Mouse (Mus musculus): ENCODE data around the gene Wfdc18.
A peak's percentile ranks its signal among the peaks of the same experiment; 100 is the strongest.

The Wfdc18 gene

DNA sequence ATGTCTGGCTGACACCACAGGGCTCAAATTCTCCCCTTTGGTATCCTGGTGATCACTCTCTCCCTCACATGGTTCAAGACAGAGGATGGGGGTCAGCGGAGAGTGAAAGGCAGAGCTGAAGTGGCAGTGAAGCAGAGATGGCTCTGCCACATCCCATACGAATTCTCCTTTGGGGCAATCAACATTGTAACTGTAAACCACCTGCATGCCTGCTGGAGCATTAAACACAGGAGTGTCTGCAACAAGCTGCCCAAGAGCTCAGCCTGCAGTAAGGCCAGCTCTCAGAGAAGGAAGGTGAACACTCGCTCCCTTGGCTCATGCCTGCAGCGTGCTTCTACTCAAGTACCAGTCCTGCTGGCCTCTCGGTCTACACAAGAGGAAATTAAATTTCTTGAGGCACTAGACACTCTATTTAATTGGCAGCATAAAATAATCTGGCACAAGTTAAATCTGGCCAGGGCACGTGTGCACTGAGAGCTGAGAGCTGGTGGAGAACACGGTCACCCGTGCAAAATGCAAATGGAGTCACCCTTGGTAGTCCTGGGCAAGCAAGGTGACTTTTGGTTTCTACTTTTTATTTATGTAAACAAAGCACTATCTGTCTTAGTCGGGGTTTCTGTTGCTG lies 34.0 kb downstream of the Wfdc18 start:
- DNase-seq (ENCODE audit: low spot score in 2 of 2): no peak

DNA sequence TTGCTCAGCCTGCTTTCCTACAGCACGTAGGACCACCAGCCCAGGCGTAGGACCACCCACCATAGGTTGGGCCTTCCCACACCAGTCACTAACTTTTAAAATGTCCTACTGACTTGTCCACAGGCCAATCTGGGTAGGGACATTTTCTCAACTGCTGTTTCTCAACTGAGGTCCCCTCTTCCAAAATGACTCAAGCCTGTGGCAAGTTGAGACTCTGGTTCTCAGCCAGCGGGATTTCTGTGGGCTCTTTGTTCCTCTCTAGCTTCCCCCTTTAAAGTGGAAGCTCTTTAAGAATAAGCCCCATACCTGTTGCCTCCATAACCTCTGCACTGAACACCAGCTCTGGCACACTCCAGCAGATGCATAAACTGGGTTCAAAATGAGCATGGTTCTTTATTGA lies 34.7 kb downstream of the Wfdc18 start:
- no peak for DNase-seq (ENCODE audit: low spot score in 2 of 2)

DNA sequence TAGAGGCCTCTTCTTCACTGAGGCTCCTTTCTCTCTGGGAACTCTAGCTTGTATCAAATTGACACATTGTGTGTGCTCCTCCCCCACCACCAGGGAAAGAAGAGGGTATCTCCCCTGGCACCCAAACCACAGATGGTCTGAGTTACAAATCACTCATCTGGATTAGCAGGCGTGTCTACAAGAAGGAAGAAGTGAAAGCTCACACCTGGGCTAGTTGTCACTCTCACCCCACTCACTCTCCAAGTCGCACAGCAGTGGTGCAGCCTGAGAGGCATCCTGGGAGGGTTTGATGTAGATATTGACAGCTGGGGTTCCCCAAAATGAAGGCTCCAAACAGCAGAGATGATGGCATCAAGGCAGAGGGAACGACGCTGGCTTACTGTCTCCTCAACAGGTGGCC lies 37.3 kb downstream of the Wfdc18 start:
- peak; percentile 49 to 70 for DNase-seq (ENCODE audit: low spot score in 2 of 2)

DNA sequence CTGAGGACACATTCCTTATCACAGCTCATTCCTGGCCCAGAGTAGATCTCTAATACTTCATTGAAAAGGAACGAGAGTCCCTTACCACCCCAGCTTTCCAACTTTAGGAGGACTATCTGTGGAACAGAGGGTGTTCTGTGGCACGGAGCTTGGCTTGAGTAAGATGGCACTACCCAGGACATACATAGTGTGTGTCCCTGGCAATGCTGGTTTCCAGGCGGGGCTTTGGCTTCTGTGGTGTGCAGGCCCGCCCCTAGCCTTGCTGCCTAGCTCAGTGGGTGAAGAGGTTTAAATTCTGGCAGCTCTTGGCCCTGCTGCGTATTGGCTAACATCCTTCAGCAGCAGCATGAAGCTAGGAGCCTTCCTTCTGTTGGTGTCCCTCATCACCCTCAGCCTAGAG lies 37.9 kb downstream of the Wfdc18 start, which contains the start of gene Wfdc21:
Gene Wfdc21 (plus strand): TSS at position 260 of the 400 bp plus-strand sequence.
- no peak for DNase-seq (ENCODE audit: low spot score in 2 of 2)

DNA sequence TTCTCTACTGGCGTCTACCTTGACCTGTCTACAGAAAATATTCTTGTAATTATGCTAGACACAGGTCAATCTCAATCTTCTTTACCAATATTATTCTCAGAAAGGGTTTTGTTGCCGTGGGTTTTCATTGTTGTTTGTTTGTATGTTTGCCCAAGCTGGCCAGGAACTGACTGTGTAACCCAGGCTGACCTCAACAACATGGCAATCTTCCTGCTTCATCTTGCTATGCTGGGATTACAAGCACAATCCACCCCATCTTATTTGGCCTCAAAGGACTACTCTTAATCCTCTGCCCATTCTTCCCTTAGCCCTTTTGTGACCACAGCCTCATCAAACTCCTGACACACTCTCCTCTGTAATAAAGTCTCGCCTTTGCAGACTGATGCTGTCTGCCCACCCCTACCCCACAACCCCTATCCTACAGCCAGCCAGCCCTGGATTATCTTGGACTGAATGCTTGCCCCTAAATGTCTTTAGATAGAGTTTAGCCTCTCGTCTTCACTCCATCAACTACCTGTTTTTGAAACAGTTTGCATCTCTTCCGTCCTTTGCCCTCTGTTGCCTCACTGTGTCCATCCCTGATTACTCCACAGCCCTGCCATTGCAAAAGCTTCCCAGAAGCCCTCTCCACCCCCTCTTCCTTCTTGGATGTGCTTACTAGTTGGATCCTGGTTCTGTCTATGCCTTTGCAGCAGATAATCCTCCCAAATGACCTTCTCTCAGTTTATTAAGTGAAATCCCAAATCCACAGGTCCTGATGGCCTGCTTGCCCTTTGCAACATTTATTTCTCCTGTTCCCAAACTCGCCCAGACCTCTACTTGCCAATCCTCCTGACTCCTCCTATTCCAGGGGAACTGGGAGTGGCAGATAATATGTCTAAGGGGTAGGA lies 38.8 kb downstream of the Wfdc18 start:
- peak; percentile 27 to 62 for DNase-seq (ENCODE audit: low spot score in 2 of 2)

DNA sequence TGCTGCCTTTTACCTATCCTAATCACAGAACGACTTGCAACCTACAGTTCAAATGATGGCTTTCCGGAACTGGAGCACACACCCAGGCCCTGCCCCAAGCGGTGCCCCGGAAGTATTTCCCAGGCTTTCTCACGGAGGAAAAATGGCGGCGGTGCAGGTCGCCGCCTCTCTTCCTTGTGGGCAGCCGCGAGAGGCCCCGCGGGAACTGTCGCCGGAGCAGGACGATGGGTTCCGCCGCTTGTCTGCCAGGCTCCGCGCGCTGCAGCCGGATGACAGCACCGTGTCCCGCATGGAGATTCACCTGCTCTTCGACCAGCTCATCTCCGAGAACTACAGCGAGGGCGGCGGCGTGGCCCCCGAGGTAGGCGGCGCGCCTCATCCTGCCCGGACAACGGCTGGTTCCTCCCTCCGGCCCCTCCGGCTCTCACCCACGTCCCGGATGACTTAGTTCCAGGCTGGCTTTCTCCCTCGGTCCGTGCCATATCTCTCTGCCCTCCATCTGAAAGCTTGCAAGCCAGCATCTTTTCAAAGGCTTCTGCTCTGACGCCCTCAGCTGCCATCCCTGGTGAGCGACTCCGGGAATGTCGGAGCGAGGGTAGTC lies 44.9 kb downstream of the Wfdc18 start, which contains the start of gene Heatr6:
Gene Heatr6 (plus strand): TSS at position 116 of the 601 bp plus-strand sequence.
- peak; percentile 84 to 92 for DNase-seq (ENCODE audit: low spot score in 2 of 2)

DNA sequence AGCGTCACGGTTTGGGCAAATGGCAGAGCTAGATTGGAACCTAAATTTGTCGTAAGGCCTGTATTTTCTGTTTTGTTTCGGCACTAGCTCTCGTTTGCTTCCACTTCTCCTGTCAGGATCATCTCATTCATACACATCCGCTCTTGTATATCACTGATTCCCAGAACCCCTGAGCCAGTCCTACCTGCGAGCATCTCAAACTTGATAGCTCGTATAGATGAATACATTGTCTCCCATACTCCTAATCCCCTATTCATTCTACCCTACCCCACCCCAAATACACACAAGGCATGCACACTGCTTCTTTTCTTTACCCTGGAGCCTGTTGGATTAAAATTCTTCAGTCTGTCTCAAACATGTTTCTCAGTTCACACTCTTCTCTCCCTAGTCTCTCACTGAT lies 45.4 kb downstream of the Wfdc18 start:
- DNase-seq (ENCODE audit: low spot score in 2 of 2): no peak

All from spleen, postnatal 4 days (tissue).